Mouse (Mus musculus): ENCODE results near the gene Adamts20.

GRCm38 (mm10) chr15:94444437-94445136, 20.6 kb downstream of the Adamts20 start:
- TF ChIP-seq CTCF (IDR thresholded peaks at IDR 0.05; ENCODE audit: low read depth) (no peak), EP300 (optimal IDR thresholded peaks at IDR 0.05) (no peak)

Measured in stomach, postnatal 0 days (tissue).